Mouse (Mus musculus) lung, postnatal 0 days (tissue): ENCODE data around the gene Marveld1.
A peak's percentile ranks its signal among the peaks of the same experiment; 100 is the strongest.

Experiments
- CTCF ChIP-seq: IDR thresholded peaks from 2 replicates; pipeline ENCODE4 v1.5.1; 2016; ENCODE audit warnings: antibody characterized with exemption, mild to moderate bottlenecking
- EP300 ChIP-seq: IDR thresholded peaks from 2 replicates; pipeline ENCODE4 v1.6.1; 2016; ENCODE audit warnings: antibody characterized with exemption, mild to moderate bottlenecking, control low read depth

- TF ChIP-seq EP300 (peak; percentile 4; the same call in 1 of the 2 replicates), CTCF (peak; percentile 77)
Measured at GRCm38 (mm10) chr19:42144541-42145167, 2.5 kb upstream of the Marveld1 start.
